27 mouse cellular contexts compared by ENCODE assay signal in the genomic region with DNA sequence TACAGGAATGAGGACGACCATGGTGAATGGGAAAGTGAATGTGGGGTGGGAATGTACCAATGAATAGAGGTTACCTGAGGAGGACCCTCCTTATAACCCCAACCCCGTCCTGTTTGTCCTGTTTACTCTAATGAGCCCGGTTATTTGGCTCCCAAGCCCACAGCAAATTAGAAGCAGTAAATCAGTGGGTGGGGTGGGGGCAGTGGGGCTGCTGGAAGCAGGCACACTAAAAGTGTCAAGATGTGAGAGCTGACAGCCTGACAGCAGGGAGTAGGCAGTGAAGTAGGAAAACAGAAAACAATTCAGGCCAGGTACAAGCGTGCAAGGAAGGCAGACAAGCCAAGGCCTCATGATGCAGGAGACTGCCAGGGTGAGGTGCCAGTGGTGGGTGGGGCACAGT.
"Had no signal": no experiment of that assay in that cellular context is flagged by ENCODE, and none has a peak within 500 bp of the region (broad histone marks: within the 10 kb centered on the region; RNA-seq: fewer than 3 reads in every experiment).

No protein-coding gene starts in this region.

- H3K9ac ChIP-seq: forebrain, postnatal 0 days; heart, embryonic 12.5 days; hindbrain, embryonic 12.5 days; hindbrain, embryonic 14.5 days; intestine, embryonic 15.5 days; limb, embryonic 13.5 days; limb, embryonic 15.5 days; liver, embryonic 12.5 days; liver, embryonic 14.5 days had no signal

- ATAC-seq: forebrain, postnatal 0 days; hindbrain, embryonic 16.5 days; inflammation-experienced regulatory T-cells, adult 6 months; intestine, embryonic 15.5 days; intestine, postnatal 0 days; liver, embryonic 12.5 days had no signal

- H3K36me3 ChIP-seq: heart, embryonic 10.5 days; heart, embryonic 12.5 days; hindbrain, embryonic 10.5 days; hindbrain, embryonic 12.5 days; intestine, embryonic 15.5 days; limb, embryonic 13.5 days; limb, embryonic 15.5 days; liver, embryonic 12.5 days had no signal

- H3K4me2 ChIP-seq: heart, embryonic 12.5 days; hindbrain, embryonic 12.5 days; hindbrain, embryonic 14.5 days; intestine, embryonic 15.5 days; limb, embryonic 13.5 days; limb, embryonic 15.5 days; liver, embryonic 12.5 days had no signal

- H3K4me3 ChIP-seq: gastrocnemius, adult 2 months; heart, embryonic 10.5 days; heart, embryonic 12.5 days; hindbrain, embryonic 10.5 days; hindbrain, embryonic 12.5 days; intestine, embryonic 15.5 days; layer of hippocampus, adult 2 months; left cerebral cortex, adult 2 months; limb, embryonic 13.5 days; limb, embryonic 15.5 days; liver, embryonic 12.5 days had no signal

- DNase-seq: forebrain, postnatal 0 days; gastrocnemius, adult 2 months; gastrocnemius, postnatal 10 days; gastrocnemius, postnatal 25 days; heart, adult 18-20 months; heart, postnatal 10 days; heart, postnatal 4 days; kidney, adult 18-20 months; kidney, adult 9 months; kidney, postnatal 14 days; kidney, postnatal 4 days had no signal

- H3K4me1 ChIP-seq: heart, embryonic 10.5 days; heart, embryonic 12.5 days; intestine, embryonic 15.5 days; liver, embryonic 12.5 days had no signal

- H3K27ac ChIP-seq: gastrocnemius, adult 2 months; heart, embryonic 10.5 days; hindbrain, embryonic 10.5 days; hindbrain, embryonic 12.5 days; hindbrain, embryonic 14.5 days; intestine, embryonic 15.5 days; kidney, postnatal 0 days; layer of hippocampus, adult 2 months; left cerebral cortex, adult 2 months; limb, embryonic 13.5 days; limb, embryonic 15.5 days; liver, embryonic 12.5 days; liver, embryonic 14.5 days had no signal

- H3K9me3 ChIP-seq: heart, embryonic 10.5 days; heart, embryonic 12.5 days; hindbrain, embryonic 10.5 days; hindbrain, embryonic 12.5 days; intestine, embryonic 15.5 days; limb, embryonic 13.5 days; limb, embryonic 15.5 days; liver, embryonic 12.5 days had no signal
